Mouse (Mus musculus): ENCODE data around the gene Stxbp6. TPM values are rescaled to one million over a fixed set of nuclear protein-coding genes. Genes with fewer than 3 reads are reported as not detected.

Gene Stxbp6
- 15.5 and 19.3 TPM in 2 replicates for polyA plus RNA-seq (2012; rRNA removed)

DNA sequence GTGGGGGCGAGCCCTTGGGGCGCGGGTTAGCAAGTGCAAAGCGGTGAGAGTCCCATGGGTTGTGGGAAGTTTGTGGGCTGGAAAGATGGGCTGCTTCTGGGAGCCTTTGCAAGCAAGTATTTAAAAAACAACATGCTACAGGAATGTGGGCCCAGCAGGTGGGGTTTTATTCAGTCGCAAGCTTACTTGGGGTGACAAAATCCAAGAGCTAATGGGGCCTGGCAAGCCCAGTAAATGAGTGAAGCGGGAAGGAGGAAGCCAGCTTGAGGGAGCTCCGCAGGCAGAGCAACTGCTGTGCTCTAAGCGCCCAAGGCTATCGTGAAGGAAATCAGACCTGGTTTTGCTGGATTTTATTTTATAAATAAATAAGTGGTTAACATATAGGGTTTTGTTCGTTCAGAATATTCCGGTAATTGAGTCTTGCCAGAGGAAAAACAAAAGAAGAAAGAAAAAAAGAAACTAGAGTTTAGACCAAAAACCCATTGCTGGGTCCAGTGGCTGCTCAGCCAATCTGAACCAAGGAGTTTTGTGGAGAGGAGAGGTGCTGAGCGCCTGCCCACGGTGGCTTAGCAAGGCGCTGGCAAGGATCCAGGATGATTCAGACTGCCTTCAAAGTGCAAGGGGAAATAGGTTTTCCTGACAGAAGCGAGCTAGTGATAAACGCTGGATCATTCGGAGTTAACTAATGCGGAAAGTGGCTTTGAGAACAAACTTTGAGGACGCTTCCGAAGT is at the start of gene Stxbp6:
Gene Stxbp6, minus strand, starts transcription at position 99 of the 732 bp plus-strand sequence.

